Mouse (Mus musculus): ENCODE data around the gene Ccdc47. TPM values are rescaled to one million over a fixed set of nuclear protein-coding genes. Genes with fewer than 3 reads are reported as not detected.

Gene Ccdc47
- polyA plus RNA-seq, 1 experiment from 2014 or later: 109 TPM

- H3K36me3 ChIP-seq (ENCODE audit: control insufficient read depth, insufficient read depth, low read length): peaks cover 40% of the 10 kb centered on the region
- no peak for ATAC-seq
- H3K4me1 ChIP-seq (ENCODE audit: control insufficient read depth, insufficient read depth, low read depth, low read length): peaks cover 11% of the 10 kb centered on the region
- H3K27ac ChIP-seq (ENCODE audit: low read depth, low read length): no peak overlapping the region; the same call in 1 of the 2 replicates
- H3K4me2 ChIP-seq (ENCODE audit: low read length): no peak overlapping the region
- WGBS: 59% methylated on average over 5 of the region's 5 CpGs
- H3K4me3 ChIP-seq (ENCODE audit: low read length): no peak overlapping the region
- no peak overlapping the region for H3K9ac ChIP-seq (ENCODE audit: low read depth, low read length)
- H3K27me3 ChIP-seq (replicated peaks; ENCODE audit: control insufficient read depth, insufficient read depth, low read length): no peaks in the 10 kb centered on the region
- no peaks in the 10 kb centered on the region for H3K9me3 ChIP-seq (ENCODE audit: control insufficient read depth, low read length)
Measured at GRCm38 (mm10) chr11:106154091-106154490, 62.1 kb downstream of the Ccdc47 start.

- no peak overlapping the region for H3K27ac ChIP-seq (ENCODE audit: low read depth, low read length)
- whole genome bisulfite sequencing: 73% methylated on average over 8 of the region's 8 CpGs
- ATAC-seq: no peak
Measured at GRCm38 (mm10) chr11:106152132-106152531, 64.0 kb downstream of the Ccdc47 start.

GRCm38 (mm10) chr11:106151219-106151618 lies 64.9 kb downstream of the Ccdc47 start:
- no peak overlapping the region for H3K4me3 ChIP-seq (ENCODE audit: low read length)
- no peak overlapping the region for H3K4me2 ChIP-seq (ENCODE audit: low read length)
- H3K36me3 ChIP-seq (ENCODE audit: control insufficient read depth, insufficient read depth, low read length): peaks cover 48% of the 10 kb centered on the region
- H3K27me3 ChIP-seq (replicated peaks; ENCODE audit: control insufficient read depth, insufficient read depth, low read length): no peaks in the 10 kb centered on the region
- H3K27ac ChIP-seq (ENCODE audit: low read depth, low read length): no peak overlapping the region
- H3K9me3 ChIP-seq (ENCODE audit: control insufficient read depth, low read length): no peaks in the 10 kb centered on the region
- H3K4me1 ChIP-seq (ENCODE audit: control insufficient read depth, insufficient read depth, low read depth, low read length): no peaks in the 10 kb centered on the region
- no peak overlapping the region for H3K9ac ChIP-seq (ENCODE audit: low read depth, low read length)
- no peak for ATAC-seq
- 100% methylated on average over 3 of the region's 3 CpGs for WGBS

More at GRCm38 (mm10) chr11:106152132-106152531, 64.0 kb downstream of the Ccdc47 start:
- no peak overlapping the region for H3K9ac ChIP-seq (ENCODE audit: low read depth, low read length)
- no peaks in the 10 kb centered on the region for H3K27me3 ChIP-seq (replicated peaks; ENCODE audit: control insufficient read depth, insufficient read depth, low read length)
- H3K36me3 ChIP-seq (ENCODE audit: control insufficient read depth, insufficient read depth, low read length): peaks cover 48% of the 10 kb centered on the region
- no peak overlapping the region for H3K4me2 ChIP-seq (ENCODE audit: low read length)
- no peaks in the 10 kb centered on the region for H3K4me1 ChIP-seq (ENCODE audit: control insufficient read depth, insufficient read depth, low read depth, low read length)
- no peak overlapping the region for H3K4me3 ChIP-seq (ENCODE audit: low read length)
- H3K9me3 ChIP-seq (ENCODE audit: control insufficient read depth, low read length): no peaks in the 10 kb centered on the region

Other genes starting within 250 kb of the Ccdc47 start
- 8.6 and 9.9 TPM in 2 replicates for gene Ace, start 248.4 kb downstream of the Ccdc47 start, polyA plus RNA-seq (2015; fragmentation: Nextera tagmentation; extraction: Ambion mirVana)
- gene Ace3, start 221.7 kb downstream of the Ccdc47 start, polyA plus RNA-seq (2015; fragmentation: Nextera tagmentation; extraction: Ambion mirVana): 0.06 TPM in 1 of 2 replicates, not detected in the other
- 2.7 and 3.1 TPM in 2 replicates for gene Kcnh6, start 208.2 kb downstream of the Ccdc47 start, polyA plus RNA-seq (2015; fragmentation: Nextera tagmentation; extraction: Ambion mirVana)
- 152 and 179 TPM in 2 replicates for gene Dcaf7, start 179.5 kb downstream of the Ccdc47 start, polyA plus RNA-seq (2015; fragmentation: Nextera tagmentation; extraction: Ambion mirVana)
- gene Taco1, start 150.3 kb downstream of the Ccdc47 start, polyA plus RNA-seq (2015; fragmentation: Nextera tagmentation; extraction: Ambion mirVana): 7.4 and 7.8 TPM in 2 replicates
- gene Map3k3, start 131.7 kb downstream of the Ccdc47 start, polyA plus RNA-seq (2015; fragmentation: Nextera tagmentation; extraction: Ambion mirVana): 6.2 and 11.9 TPM in 2 replicates
- gene Gm10840, start 55.5 kb downstream of the Ccdc47 start, polyA plus RNA-seq (2015; fragmentation: Nextera tagmentation; extraction: Ambion mirVana): not detected in 2 replicates
- gene Limd2, start 55.5 kb downstream of the Ccdc47 start, polyA plus RNA-seq (2015; fragmentation: Nextera tagmentation; extraction: Ambion mirVana): 142 and 161 TPM in 2 replicates
- gene Strada, start 14.2 kb downstream of the Ccdc47 start, polyA plus RNA-seq (2015; fragmentation: Nextera tagmentation; extraction: Ambion mirVana): 28.6 and 30.1 TPM in 2 replicates
- gene Ddx42, start 582 bp upstream of the Ccdc47 start, polyA plus RNA-seq (2015; fragmentation: Nextera tagmentation; extraction: Ambion mirVana): 77.9 and 87.4 TPM in 2 replicates
- gene Ftsj3, start 39.7 kb upstream of the Ccdc47 start, polyA plus RNA-seq (2015; fragmentation: Nextera tagmentation; extraction: Ambion mirVana): 31.6 and 35.0 TPM in 2 replicates
- 303 and 330 TPM in 2 replicates for gene Psmc5, start 39.8 kb upstream of the Ccdc47 start, polyA plus RNA-seq (2015; fragmentation: Nextera tagmentation; extraction: Ambion mirVana)
- 9.6 and 11.2 TPM in 2 replicates for gene Smarcd2, start 56.6 kb upstream of the Ccdc47 start, polyA plus RNA-seq (2015; fragmentation: Nextera tagmentation; extraction: Ambion mirVana)
- gene Tcam1, start 60.3 kb upstream of the Ccdc47 start, polyA plus RNA-seq (2015; fragmentation: Nextera tagmentation; extraction: Ambion mirVana): 0.06 and 0.14 TPM in 2 replicates
- gene Gh, start 85.5 kb upstream of the Ccdc47 start, polyA plus RNA-seq (2015; fragmentation: Nextera tagmentation; extraction: Ambion mirVana): 0.61 TPM in 1 of 2 replicates, not detected in the other
- gene Cd79b, start 98.4 kb upstream of the Ccdc47 start, polyA plus RNA-seq (2015; fragmentation: Nextera tagmentation; extraction: Ambion mirVana): 0.85 and 1.5 TPM in 2 replicates
- 0.06 TPM in 1 of 2 replicates, not detected in the other for gene Scn4a, start 136.9 kb upstream of the Ccdc47 start, polyA plus RNA-seq (2015; fragmentation: Nextera tagmentation; extraction: Ambion mirVana)
- not detected in 2 replicates for gene Prr29, start 149.1 kb upstream of the Ccdc47 start, polyA plus RNA-seq (2015; fragmentation: Nextera tagmentation; extraction: Ambion mirVana)
- gene Icam2, start 171.7 kb upstream of the Ccdc47 start, polyA plus RNA-seq (2015; fragmentation: Nextera tagmentation; extraction: Ambion mirVana): 15.1 and 17.6 TPM in 2 replicates

Measured in hindbrain, embryonic 16.5 days (tissue).